Mouse (Mus musculus): ENCODE measurements around the gene Sft2d1. TPM values are rescaled to one million over a fixed set of nuclear protein-coding genes. Genes with fewer than 3 reads are reported as not detected.

Gene Sft2d1
- polyA plus RNA-seq, 1 experiment: 70.2 TPM

GRCm38 (mm10) chr17:8371834-8372233 is 60.9 kb downstream of the Sft2d1 start:
- Histone ChIP-seq H3K4me3 (ENCODE audit: insufficient read depth, low read depth, low read length) (no peak overlapping the region), H3K27ac (ENCODE audit: insufficient read depth, low read depth, low read length) (no peak overlapping the region), H3K27me3 (replicated peaks; ENCODE audit: control insufficient read depth, insufficient read depth, low read length) (no peaks in the 10 kb centered on the region), H3K36me3 (ENCODE audit: control insufficient read depth, insufficient read depth, low read length) (no peaks in the 10 kb centered on the region), H3K4me1 (ENCODE audit: control insufficient read depth, insufficient read depth, low read length) (peaks cover 4% of the 10 kb centered on the region; the same call in 1 of the 2 replicates)
- WGBS: 8% methylated on average over 7 of the region's 7 CpGs
- TF ChIP-seq CTCF (conservative IDR thresholded peaks at IDR 0.05; ENCODE audit: insufficient read depth, insufficient read length, low read depth, low read length) (no peak), POLR2A (IDR thresholded peaks at IDR 0.05; ENCODE audit: low read depth, low read length) (no peak)
- DNase-seq: peak; percentile 76

DNA sequence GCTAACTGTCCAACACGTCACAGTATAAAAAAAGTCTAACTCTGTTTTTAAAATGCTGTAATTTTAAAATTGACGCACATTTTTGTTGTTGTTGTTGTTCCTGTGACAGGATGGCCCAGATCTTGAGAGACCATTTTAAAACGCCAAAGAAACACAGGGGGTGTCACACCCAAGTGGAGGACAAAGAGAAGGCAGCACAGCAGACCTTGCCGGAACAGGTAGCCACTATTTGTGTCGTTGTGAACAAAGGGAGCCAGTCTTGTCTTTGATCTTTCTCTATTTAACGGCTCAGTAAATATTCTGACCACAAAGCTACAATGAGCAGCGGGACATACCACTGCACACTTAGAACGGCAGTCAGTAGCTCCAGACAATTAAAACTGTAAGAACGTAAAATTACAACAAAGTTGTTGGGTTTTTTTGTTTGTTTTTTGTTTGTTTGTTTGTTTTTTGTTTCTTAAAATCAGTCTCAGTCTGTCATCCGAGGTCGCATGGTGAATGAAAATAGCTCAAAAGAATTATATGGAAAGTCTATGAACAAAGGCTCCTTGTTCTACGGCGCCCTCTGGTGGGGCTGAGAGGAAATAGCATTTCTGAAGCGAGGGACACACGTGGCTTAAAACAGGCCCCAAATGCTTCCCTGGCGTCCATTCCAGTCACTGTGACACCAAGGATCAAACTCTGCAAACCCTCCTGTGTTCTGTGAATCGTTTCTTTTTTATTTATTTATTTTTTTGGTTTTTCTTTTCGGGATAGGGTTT is 61.6 kb downstream of the Sft2d1 start:
- H3K27ac ChIP-seq (ENCODE audit: insufficient read depth, low read depth, low read length): no peak overlapping the region
- WGBS: 2% methylated on average over 18 of the region's 18 CpGs
- TF ChIP-seq POLR2A (IDR thresholded peaks at IDR 0.05; ENCODE audit: low read depth, low read length) (no peak), CTCF (conservative IDR thresholded peaks at IDR 0.05; ENCODE audit: insufficient read depth, insufficient read length, low read depth, low read length) (peak; percentile 87)
- H3K36me3 ChIP-seq (ENCODE audit: control insufficient read depth, insufficient read depth, low read length): no peaks in the 10 kb centered on the region
- DNase-seq: peak; percentile 79
- 0 out of 2 replicates have a peak overlapping the region, but pooled peaks have one; percentile 23 for H3K4me3 ChIP-seq (ENCODE audit: insufficient read depth, low read depth, low read length)
- H3K4me1 ChIP-seq (ENCODE audit: control insufficient read depth, insufficient read depth, low read length): peaks cover 4% of the 10 kb centered on the region; the same call in 1 of the 2 replicates
- no peaks in the 10 kb centered on the region for H3K27me3 ChIP-seq (replicated peaks; ENCODE audit: control insufficient read depth, insufficient read depth, low read length)

Other genes with a start within 250 kb of the Sft2d1 start
- 0.30 and 1.0 TPM in 2 replicates for gene Gm49673, start 163.3 kb upstream of the Sft2d1 start, polyA plus RNA-seq (2012; rRNA removed)
- gene Rnaset2a, start 163.0 kb upstream of the Sft2d1 start, polyA plus RNA-seq (2012; rRNA removed): 90.6 and 121 TPM in 2 replicates
- 3.0 and 4.4 TPM in 2 replicates for gene Fgfr1op, start 145.6 kb upstream of the Sft2d1 start, polyA plus RNA-seq (2012; rRNA removed)
- 0.08 and 2.2 TPM in 2 replicates for gene Ccr6, start 75.1 kb upstream of the Sft2d1 start, polyA plus RNA-seq (2012; rRNA removed)
- 519 and 608 TPM in 2 replicates for gene Mpc1, start 28.2 kb upstream of the Sft2d1 start, polyA plus RNA-seq (2012; rRNA removed)
- gene Prr18, start 26.4 kb downstream of the Sft2d1 start, polyA plus RNA-seq (2012; rRNA removed): 0.05 and 0.14 TPM in 2 replicates
- 0.06 TPM in 1 of 2 replicates, not detected in the other for gene T2, start 44.9 kb downstream of the Sft2d1 start, polyA plus RNA-seq (2012; rRNA removed)
- gene T, start 123.3 kb downstream of the Sft2d1 start, polyA plus RNA-seq (2012; rRNA removed): not detected in 2 replicates
- 1.8 and 2.0 TPM in 2 replicates for gene Pde10a, start 214.3 kb downstream of the Sft2d1 start, polyA plus RNA-seq (2012; rRNA removed)